Mouse (Mus musculus) testis, postnatal 10 days (tissue): Measurements from ENCODE around the gene Actb.

Experiments
- DNase-seq: peaks from one replicate; pipeline ENCODE4 v3.0.0; 2021; ENCODE audit warnings: low spot score

The Actb gene

GRCm38 (mm10) chr5:142922251-142922650 is 15.7 kb upstream of the Actb start:
- no peak for DNase-seq

GRCm38 (mm10) chr5:142921074-142921459 is 14.5 kb upstream of the Actb start:
- no peak for DNase-seq

- no peak for DNase-seq
Observed at GRCm38 (mm10) chr5:142920311-142921073, 13.9 kb upstream of the Actb start.

DNA sequence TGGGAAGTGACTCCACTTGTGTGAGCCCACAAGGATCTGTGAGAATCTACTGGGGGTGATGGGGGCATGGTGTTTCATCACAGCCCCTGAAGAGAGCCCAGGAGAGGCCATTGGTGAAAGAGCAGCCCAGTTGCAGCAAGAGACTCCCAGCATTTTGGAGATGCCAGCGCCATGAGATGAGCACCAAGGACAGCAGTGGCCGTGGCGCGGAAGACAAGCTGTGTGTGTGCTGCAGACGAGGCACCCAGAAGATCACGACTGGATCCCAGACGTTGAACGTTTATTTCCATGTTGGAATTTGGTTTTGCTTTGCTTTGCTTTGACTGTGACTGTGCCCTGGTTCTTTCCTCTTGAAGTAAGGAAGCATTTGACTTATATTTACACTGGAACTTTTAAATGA is 10.8 kb upstream of the Actb start:
- DNase-seq = no peak

- DNase-seq = no peak
Observed at GRCm38 (mm10) chr5:142916593-142916992, 10.0 kb upstream of the Actb start.

GRCm38 (mm10) chr5:142915231-142915630 is 8.7 kb upstream of the Actb start:
- no peak for DNase-seq

DNA sequence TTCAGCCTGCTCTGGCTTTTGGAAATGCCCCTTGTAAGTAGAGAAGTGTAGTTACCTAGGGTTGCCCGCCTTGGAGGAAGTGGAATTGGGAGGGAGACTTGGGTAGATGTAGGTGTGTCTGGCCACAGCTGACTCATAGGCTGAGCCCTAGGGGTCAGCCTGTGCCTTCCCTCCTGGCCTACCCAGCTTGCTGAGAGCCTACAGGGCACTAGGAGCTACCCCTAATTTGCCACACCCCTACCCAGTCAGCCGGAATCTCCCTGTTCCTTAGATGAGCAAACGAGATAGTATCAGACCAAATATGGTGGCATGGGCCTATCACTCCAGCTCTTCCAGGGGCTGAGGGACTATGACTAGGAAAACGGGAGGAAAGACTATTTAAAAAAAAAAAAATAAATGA is 6.2 kb upstream of the Actb start:
- DNase-seq = no peak

DNA sequence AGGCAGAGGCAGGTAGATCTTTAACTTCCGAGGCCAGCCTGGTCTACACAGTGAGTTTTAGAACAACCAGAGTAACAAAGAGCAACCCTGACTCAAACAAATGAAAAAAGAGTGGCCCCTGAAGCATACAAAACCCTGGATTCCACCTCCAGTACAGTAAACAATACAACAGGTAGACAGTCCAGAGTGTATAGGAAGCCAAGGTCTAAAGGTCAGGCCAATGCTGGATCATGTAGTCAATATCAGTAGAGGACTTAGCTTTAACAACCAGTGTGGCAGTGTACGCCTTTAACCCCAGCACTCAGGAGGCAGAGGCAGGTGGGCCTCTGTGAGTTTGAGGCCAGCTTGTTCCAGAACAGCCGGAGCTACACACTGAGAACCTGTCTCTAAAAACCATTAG is 5.8 kb upstream of the Actb start:
- DNase-seq = no peak

DNA sequence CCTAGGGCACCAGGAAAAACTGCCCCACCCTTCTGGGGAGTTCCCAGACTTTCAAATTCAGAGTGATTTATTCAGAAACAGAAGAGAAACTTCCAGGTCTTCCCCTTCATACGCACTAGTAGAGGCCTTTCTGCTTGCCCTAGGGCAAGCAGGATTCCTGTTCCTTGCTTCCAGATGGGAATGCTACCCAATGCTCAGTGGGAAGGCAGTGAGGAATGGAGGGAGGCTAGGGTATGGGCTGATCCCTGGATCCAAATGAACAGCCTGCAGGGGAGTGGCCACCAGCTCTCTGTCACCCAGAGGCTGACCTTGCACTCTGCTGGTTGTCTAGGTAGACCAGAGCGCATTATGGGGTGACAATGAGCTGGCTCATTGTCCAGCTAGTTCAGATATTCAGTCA is 5.1 kb upstream of the Actb start:
- no peak for DNase-seq

- DNase-seq = no peak
Observed at GRCm38 (mm10) chr5:142909576-142910278, 3.2 kb upstream of the Actb start.

DNA sequence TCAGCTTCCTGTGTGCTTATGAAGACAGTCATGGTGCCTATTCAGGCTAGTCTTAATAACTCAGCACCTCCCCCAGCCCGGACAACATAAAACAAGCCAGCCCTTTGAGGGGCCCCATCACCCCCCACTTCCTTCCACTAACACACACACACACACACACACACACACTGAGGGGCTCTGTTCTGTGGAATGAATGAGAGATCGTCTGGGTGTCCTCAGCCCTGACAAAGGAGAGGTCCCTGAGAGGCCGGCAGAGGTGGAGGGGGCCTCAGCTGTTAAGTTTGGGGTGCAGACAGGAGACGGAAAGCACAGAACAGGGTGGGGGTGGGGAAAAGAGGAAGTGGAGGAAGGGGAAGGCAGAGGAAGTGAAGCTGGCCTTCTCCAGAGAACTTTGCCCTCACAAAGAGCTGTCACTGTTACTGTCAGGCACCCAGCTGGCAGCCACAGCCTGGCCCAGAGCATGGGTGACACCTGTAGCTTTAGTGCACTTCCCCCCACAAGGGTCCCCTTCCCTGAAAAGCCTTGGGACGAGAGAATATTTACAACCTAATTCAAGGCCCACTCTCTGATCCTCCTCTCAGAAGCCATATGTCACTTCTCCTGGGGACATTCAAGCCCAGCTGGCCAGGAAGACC is 2.5 kb upstream of the Actb start:
- DNase-seq = no peak

DNA sequence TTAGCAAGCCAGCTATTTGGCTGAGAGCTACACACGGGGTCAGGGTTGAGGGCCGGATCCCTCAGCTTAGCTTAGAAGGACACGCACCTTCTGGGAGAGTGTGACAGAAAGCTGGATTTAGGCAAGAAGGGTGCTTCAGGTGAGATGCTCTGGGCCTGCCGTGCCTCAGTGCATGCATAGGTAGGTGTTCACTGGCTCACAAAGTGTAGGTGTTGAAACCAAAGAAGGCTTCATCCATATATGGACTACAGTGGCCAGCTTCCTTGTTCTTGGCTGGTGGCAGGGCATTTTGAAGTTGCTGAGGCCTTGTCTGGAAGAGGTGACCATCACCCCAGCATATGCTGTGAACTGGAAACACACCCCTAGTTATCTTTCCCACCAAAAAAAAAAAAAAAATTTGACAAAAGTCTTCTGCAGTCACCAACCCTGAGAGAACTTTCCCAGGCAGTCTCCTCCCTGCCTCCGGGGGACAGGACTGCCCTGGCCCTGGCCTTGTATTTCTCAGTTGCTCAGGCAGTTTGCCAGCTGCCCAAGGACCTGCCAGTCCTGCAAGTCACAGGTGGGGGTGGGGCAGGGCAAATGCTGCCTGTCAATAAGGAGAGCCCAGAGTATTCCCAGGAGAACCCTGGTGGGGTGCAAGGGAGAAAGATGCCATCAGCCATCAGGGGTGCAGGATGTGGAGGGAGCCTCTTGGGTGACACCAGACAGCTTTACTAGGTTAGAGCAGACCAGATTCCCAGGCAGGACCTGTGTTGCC is 1.4 kb upstream of the Actb start:
- peak; percentile 89 for DNase-seq

DNA sequence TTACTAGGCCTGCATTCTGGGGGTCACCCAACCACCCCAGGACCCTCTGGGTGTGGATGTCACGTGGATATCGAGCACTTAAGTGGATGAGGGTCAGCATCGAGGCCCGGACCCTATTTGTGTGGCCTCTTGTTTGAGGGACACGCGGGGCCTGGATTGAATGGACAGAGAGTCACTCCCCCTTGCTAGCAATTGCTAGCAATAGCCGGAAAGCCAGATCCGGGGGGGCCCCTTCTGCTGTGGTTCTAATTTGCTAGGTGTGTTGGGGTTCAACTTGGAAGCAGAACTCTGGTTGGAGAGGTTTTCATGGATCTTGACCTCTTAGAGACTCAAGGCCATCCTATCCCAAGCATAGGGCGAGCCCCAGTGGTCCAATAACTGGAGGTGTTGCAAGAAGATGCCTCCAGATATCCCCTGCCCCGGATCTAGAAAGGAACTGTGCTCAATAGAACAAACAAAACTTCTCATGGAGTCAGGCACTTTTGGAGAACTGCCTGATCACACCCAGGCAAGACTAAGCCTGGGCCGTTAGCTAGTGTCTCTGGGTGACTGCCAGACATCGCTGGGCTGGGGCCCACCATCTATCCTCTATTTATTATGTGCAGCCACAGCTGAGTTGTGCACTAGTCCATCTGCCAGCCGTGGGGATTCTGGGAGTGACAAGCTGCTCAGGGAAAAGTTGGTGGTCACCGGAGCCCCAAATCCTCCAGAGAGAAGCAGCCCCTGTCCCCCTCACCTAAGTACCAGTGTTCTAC is 671 bp upstream of the Actb start:
- peak; percentile 75 for DNase-seq

- peak; percentile 100 for DNase-seq
Observed at GRCm38 (mm10) chr5:142905725-142906531, 626 bp downstream of the Actb start.

- no peak for DNase-seq
Observed at GRCm38 (mm10) chr5:142905038-142905695, 1.4 kb downstream of the Actb start.

DNA sequence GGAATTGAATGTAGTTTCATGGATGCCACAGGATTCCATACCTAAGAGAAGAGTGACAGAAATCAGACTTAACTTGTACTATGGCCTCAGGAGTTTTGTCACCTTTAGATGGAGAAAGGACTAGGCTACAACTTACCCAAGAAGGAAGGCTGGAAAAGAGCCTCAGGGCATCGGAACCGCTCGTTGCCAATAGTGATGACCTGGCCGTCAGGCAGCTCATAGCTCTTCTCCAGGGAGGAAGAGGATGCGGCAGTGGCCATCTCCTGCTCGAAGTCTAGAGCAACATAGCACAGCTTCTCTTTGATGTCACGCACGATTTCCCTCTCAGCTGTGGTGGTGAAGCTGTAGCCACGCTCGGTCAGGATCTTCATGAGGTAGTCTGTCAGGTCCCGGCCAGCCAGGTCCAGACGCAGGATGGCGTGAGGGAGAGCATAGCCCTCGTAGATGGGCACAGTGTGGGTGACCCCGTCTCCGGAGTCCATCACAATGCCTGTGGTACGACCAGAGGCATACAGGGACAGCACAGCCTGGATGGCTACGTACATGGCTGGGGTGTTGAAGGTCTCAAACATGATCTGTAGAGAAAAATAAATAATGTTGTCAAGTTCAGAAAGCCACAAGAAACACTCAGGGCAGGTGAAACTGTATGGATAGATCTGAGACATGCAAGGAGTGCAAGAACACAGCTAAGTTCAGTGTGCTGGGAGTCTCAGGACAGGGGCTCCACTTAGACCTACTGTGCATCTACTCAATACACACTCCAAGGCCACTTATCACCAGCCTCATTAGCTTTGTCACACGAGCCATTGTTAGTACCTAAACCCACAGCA is 2.1 kb downstream of the Actb start:
- DNase-seq = no peak

- no peak for DNase-seq
Observed at GRCm38 (mm10) chr5:142903470-142904207, 2.9 kb downstream of the Actb start.

DNA sequence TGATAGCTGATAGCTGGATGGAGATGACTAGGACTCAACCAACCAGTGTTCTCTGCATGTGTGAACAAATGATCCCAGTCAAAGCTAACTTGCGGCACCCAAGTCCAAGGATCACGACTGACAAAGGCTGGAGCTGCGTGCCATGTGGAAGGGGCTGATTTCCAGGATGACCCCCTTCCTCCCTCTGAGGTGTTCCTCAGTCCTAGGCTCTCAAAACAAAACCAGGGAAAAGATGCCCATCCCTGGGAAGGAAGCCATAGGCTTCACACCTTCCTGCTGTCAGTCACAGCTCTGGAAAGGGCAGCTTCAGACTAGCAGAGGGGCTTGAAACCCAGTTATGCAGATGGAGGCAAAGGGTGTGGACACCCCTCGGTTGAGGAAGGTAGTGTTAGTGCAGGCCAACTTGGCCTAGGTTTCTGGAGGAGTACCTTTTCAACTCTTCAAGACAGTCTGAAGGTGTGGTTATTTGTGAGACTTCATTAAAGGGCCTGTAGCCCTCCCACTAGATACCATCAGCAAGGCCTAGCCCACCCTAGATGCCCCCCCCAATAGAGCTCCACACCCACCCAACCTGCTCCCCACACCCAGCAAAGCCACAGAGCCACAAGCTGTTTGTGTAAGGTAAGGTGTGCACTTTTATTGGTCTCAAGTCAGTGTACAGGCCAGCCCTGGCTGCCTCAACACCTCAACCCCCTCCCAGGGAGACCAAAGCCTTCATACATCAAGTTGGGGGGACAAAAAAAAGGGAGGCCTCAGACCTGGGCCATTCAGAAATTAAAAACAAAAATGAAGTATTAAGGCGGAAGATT is 3.8 kb downstream of the Actb start:
- DNase-seq = no peak
